Comparison of ENCODE assay signal across 8 mouse cellular contexts in the genomic region with DNA sequence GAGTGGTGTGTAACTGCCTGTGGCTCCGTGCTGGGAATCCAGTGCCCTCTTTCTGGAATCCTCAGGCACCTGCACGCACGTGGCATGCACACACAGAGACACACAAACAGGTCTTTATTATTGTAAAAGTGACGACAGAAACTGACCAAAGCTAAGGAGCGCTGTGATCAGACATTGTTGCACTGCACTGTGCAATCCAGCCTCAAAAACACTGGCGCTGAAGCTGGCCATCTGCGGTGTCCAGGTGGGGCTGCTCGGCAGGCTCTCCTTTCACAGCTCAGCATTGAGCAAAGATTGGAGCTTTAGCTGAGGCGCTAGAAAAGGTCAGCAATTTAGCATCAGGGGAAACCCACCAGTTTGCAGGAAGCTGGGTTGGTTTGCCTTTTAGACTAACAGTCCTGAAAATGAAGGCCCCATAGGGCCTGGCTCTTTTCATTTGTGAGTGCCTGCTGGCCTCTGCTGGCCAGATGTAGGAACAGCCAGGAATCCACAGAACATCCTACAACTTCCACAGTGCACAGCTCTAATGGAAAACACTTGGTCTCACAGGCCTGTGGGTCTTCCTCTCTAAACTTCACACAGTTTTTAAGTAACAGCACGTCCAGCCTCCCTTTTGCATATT. TPM values are rescaled to one million over a fixed set of nuclear protein-coding genes. Genes with fewer than 3 reads are reported as not detected.
DNase-seq lines count a peak whose midpoint lies in the region; ATAC-seq lines count a peak whose summit lies in the region.

No protein-coding gene starts in this region.

- H3K9ac ChIP-seq in embryonic facial prominence, embryonic 13.5 days = no peak overlapping the region; the same call in 1 of the 2 replicates
- no peak overlapping the region for H3K9ac ChIP-seq in heart, embryonic 16.5 days (ENCODE audit: low read length)
- H3K9ac ChIP-seq in neural tube, embryonic 15.5 days (replicated peaks) = no peak overlapping the region

- no peak overlapping the region for H3K4me2 ChIP-seq in embryonic facial prominence, embryonic 13.5 days
- no peak overlapping the region for H3K4me2 ChIP-seq in heart, embryonic 16.5 days (ENCODE audit: low read depth, low read length)
- H3K4me2 ChIP-seq in neural tube, embryonic 15.5 days = no peak overlapping the region

- DNase-seq in ES-CJ7 (ENCODE audit: low read depth, low spot score) = peak; percentile 54
- peak; percentile 65 to 71 for DNase-seq in adrenal gland, postnatal 36 days
- DNase-seq in kidney, postnatal 10 days = peak; percentile 80
- peak; percentile 41 to 62 for DNase-seq in lung, adult 18-20 months
- peak; percentile 54 to 63 for DNase-seq in urinary bladder, postnatal 36 days (ENCODE audit: low spot score in 2 of 2)

- 60% methylated on average over 10 of the region's 10 CpGs for WGBS in embryonic facial prominence, embryonic 13.5 days
- WGBS in heart, embryonic 16.5 days = 63% methylated on average over 10 of the region's 10 CpGs
- WGBS in neural tube, embryonic 15.5 days = 65% methylated on average over 10 of the region's 10 CpGs

- peaks cover 4% of the 10 kb centered on the region for H3K4me1 ChIP-seq in embryonic facial prominence, embryonic 13.5 days
- H3K4me1 ChIP-seq in heart, embryonic 16.5 days (ENCODE audit: control insufficient read depth, insufficient read depth, low read length) = peaks cover 7% of the 10 kb centered on the region
- peaks cover 2% of the 10 kb centered on the region; the same call in 1 of the 2 replicates for H3K4me1 ChIP-seq in neural tube, embryonic 15.5 days

- H3K4me3 ChIP-seq in embryonic facial prominence, embryonic 13.5 days = no peak overlapping the region
- no peak overlapping the region for H3K4me3 ChIP-seq in heart, embryonic 16.5 days (ENCODE audit: low read length)
- H3K4me3 ChIP-seq in neural tube, embryonic 15.5 days (replicated peaks) = no peak overlapping the region

- H3K9me3 ChIP-seq in embryonic facial prominence, embryonic 13.5 days = no peaks in the 10 kb centered on the region; the same call in 1 of the 2 replicates
- no peaks in the 10 kb centered on the region for H3K9me3 ChIP-seq in heart, embryonic 16.5 days (replicated peaks; ENCODE audit: control insufficient read depth, low read length)
- H3K9me3 ChIP-seq in neural tube, embryonic 15.5 days (replicated peaks) = no peaks in the 10 kb centered on the region

- H3K27ac ChIP-seq in embryonic facial prominence, embryonic 13.5 days = no peak overlapping the region
- H3K27ac ChIP-seq in heart, embryonic 16.5 days (ENCODE audit: low read length) = no peak overlapping the region
- no peak overlapping the region for H3K27ac ChIP-seq in neural tube, embryonic 15.5 days (replicated peaks)

- no peaks in the 10 kb centered on the region for H3K27me3 ChIP-seq in embryonic facial prominence, embryonic 13.5 days
- no peaks in the 10 kb centered on the region for H3K27me3 ChIP-seq in heart, embryonic 16.5 days (ENCODE audit: control insufficient read depth, insufficient read depth, low read length)
- H3K27me3 ChIP-seq in neural tube, embryonic 15.5 days (replicated peaks) = no peaks in the 10 kb centered on the region

- H3K36me3 ChIP-seq in embryonic facial prominence, embryonic 13.5 days = no peaks in the 10 kb centered on the region
- H3K36me3 ChIP-seq in heart, embryonic 16.5 days (ENCODE audit: control insufficient read depth, insufficient read depth) = no peaks in the 10 kb centered on the region
- no peaks in the 10 kb centered on the region for H3K36me3 ChIP-seq in neural tube, embryonic 15.5 days

- ATAC-seq in embryonic facial prominence, embryonic 13.5 days (ENCODE audit: insufficient number of reproducible peaks, insufficient read depth, low FRiP score, low TSS enrichment, low read depth) = peak; percentile 70
- peak; percentile 63 for ATAC-seq in heart, embryonic 16.5 days (replicated peaks; ENCODE audit: extremely low read depth, insufficient read depth, low FRiP score)
- ATAC-seq in neural tube, embryonic 15.5 days (ENCODE audit: low FRiP score) = peak; percentile 92

RNA-seq across cellular contexts. Expression of a gene that starts 36.3 kb away (rescaled TPM):
- total RNA-seq in adrenal gland, postnatal 36 days (2021) = under 1 TPM in 1 of 2 experiments, not detected in 1; 0.89 TPM
- polyA plus RNA-seq in embryonic facial prominence, embryonic 13.5 days (2015; fragmentation: Nextera tagmentation; extraction: Ambion mirVana) = 1.7 and 2.0 TPM in 2 replicates
- 0.29 and 0.38 TPM in 2 replicates for polyA plus RNA-seq in heart, embryonic 16.5 days (2015; fragmentation: Nextera tagmentation; extraction: Ambion mirVana)
- polyA plus RNA-seq in neural tube, embryonic 15.5 days (2015; fragmentation: Nextera tagmentation; extraction: Ambion mirVana) = 0.09 and 0.88 TPM in 2 replicates
